Mouse (Mus musculus) layer of hippocampus, adult 18-20 months (tissue): ENCODE measurements at regions not wholly inside any gene's neighbourhood (a gene's known extent, or its start where the extent isn't known, plus 50 kb on each side); places are given as distances from the start of the nearest gene placed in this dataset.

Experiments used
- DNase-seq, 2 experiments: peaks; one replicate each; pipeline ENCODE4 v3.0.0; 2022; ENCODE audit warnings: low spot score in 2 of 2

DNA sequence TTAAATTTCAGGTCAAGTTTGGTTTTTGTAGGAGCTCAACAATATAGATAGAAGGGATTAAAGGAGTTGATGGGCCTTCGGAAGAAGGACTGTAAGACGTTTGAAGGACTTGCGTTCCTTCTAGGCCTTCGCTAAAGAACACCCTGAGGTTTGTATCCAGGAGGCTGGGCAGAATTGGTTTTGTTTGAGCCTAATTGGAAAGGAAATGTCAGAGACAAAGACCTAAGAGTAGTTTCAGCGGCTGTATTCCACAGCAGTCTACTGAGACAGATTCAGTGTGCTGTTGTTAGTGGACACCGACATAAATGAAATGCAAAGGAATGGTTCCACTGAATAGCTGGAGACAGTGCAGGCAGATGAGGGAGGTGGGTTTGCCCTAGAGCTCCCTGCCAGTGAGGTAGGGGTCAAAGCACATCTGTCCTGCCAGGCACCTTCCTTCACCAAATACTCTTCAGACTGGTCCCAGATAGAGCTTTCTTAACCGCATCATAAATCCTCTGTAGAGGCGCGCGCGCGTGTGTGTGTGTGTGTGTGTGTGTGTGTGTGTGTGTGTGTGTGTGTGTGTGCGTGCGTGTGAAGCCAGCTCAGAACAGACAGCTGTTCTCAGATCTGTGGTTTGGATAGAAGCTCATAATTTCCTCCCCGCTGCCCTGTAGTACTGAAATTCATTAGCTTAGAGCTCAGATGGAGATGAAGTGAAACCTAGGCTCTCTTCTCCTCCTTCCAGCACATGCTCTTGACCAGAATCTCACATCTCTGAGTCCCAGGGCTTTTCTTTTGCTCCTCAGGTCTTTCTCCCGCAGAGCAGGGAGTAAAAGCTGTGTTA is 209.7 kb downstream of the Ktn1 start:
- no peak for DNase-seq

DNA sequence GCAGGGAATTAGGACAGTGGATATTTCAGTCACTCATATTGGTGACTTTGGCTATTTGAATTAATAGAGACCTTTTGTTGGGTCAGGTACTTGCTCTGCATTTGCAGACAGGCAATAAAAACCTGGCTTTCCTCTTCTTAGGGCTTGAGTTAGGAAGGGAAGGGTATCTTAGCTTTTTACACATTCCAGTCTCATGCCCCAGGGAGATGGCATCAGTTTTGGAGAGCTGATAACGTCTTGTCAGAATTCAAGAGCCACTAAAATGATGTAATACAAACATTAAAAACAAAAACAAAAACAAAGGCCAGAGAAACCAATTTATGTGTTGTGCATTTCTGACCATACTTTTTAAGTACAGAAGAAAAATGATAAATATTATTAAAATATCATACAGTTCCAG is 214.3 kb downstream of the Ktn1 start:
- no peak for DNase-seq

DNA sequence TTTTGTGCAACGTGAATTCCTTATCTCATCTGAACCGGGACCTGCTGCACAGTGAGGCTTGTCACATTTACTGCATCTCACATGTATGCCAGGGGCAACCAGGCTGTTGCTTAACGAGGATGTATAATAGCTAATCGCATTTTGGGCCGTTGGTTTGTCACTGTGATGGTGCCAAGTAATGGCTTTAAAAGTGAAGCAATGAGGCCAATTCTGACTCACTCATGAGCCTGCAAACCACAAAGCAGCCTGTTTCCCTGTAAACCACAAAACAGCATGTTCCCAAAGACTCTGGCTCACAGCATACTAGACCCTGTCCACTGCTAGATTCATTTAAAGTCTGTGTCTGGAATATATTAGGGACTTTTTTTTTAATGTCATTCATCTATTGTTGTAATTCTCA is 214.8 kb downstream of the Ktn1 start:
- peak; percentile 8 to 75 for DNase-seq

DNA sequence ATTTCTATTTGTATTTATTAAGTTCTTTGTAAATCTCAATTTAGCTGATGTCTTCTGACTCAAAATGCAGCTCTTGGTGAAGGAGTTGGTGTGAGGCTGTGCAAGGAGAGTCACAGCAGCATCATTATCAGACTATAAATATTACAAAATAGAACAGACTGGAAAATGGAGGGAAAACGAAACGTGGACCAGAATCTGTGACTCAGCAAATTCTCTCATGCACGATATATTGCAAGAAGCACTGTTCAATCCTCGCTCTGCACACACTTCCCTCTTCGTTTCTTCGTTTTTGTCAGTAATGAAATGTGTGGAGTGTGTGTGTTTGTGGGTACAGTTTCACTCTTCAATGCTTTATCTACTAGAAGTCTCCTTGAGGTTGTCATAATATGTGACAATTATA is 215.5 kb downstream of the Ktn1 start:
- no peak for DNase-seq

DNA sequence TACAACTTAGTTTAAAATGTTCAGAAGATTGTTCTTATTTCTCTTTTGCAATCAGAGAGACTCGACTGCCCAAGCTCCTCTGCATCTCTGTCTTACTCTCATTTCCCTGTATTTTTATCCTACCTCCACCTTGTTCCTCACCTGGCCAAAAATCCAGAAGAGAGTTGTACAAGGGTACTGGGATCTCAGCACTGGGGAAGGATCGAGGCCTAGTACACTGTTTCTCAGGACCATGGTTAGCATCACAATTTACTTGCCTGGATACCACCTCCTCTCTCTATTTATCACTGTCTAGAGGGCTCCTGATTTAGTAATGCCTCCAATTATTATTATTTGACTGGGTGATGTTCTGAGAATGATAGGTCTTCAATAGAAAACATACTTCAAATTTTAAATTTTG is 218.8 kb downstream of the Ktn1 start:
- no peak for DNase-seq

DNA sequence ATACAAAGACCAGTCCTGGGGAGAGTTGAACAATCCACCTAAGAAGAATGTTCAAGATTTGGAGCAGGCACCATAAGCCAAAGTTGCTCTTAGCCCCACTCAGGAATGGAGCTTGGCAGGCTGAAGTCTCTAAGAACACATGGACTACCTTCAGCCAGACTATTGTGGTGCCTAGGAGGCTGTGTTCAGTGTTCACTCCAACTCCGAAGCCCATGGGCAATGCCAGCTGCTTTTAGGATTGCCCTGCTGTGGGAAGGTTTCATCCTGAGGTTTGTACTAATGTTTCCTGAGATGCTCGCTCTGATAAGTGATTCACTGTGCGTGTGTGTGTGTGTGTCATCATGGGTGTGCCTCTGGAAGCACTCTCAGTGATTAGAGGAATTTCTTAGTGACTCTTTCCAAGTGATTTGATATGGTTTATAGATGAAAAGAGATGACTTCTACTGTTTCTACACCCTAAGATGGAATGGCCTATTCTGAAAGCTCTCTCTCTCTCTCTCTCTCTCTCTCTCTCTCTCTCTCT is 220.1 kb downstream of the Ktn1 start:
- no peak for DNase-seq

DNA sequence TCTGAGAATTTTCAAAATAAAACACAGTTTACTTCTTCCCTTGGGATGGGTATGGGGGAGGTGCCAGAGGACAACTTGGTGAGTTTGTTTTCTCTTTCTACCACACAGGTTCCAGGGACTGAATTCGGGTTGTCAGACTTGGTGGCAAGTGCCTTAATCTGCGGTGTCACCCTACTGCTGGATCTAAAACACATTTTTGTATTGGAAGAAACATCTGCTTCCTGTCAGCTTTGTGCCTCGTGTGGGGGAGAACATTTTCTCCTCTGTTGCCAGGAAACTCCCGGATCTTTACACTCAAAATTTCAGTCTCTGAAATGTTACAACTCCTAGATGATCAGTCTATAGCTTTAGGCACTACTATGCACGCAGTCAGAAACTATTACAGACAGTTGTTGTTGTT is 228.3 kb downstream of the Ktn1 start:
- no peak for DNase-seq

DNA sequence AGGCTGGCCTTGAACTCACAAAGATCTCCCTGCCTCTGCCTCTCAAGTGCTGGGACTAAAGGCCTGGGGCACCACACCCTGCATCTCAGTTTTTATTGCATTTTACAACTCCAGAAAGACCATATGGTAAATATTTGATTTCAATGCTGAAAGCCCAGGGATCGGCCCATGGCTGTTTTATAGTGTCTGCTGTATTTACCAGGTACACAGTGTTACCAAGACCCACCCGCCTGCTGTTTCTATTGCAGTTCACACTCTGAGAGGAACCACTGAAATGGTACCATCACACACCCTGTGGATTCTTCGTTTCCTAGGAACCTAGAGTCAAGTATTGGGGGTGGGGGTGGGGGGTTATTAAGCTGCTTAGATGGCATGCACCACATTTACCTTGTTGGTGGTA is 228.9 kb downstream of the Ktn1 start:
- DNase-seq = no peak

DNA sequence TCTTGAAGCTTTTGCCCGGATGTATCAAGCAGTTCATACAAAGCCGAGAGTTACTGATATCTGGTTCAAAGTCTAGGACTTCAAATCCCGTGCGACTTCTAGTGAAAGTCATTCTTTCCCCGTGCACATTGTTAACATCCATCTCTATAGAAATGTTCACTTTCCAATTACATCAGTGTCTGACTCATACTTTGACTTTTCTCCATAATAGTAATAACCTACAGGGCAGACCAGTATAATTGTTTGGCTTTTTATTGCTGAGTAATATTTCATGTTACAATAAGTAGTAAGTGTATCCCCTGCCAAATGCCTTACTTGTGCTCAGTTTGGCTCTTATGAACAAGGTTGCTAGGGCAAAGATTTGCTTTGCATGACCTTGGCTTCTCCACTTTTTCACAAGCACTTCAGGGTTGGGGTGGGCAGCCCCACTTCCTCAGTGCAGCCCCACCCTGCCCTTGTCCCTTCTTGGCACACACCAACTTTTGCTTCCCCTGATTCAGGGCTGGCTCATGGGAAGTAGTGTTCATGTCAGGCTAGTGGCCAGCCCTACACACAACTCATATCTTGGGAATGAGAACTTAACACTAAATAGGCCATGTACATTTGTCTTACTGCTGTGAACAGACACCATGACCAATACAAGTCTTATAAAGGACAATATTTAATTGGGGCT is 229.7 kb downstream of the Ktn1 start:
- no peak for DNase-seq

DNA sequence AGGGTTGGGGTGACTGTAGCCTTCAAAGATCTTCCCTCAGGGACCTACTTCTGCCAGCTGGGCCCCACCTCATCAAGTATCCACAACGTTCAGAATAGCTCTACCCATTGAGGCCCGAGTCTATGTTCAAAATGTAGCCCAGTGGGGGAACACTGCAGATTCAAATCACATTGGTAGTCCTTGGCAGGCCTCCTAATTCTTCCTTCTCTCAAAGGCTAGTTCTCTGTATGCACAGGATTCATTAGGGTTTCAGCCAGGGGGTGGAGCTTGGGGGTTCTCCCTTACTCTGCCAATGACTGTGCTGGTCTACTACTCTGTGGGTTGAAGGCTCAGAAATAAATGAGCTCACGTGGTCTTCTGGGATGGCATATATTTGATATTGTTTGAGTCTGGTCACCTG is 235.3 kb upstream of the Peli2 start:
- DNase-seq = peak in 1 of 2 experiments; percentile 16

DNA sequence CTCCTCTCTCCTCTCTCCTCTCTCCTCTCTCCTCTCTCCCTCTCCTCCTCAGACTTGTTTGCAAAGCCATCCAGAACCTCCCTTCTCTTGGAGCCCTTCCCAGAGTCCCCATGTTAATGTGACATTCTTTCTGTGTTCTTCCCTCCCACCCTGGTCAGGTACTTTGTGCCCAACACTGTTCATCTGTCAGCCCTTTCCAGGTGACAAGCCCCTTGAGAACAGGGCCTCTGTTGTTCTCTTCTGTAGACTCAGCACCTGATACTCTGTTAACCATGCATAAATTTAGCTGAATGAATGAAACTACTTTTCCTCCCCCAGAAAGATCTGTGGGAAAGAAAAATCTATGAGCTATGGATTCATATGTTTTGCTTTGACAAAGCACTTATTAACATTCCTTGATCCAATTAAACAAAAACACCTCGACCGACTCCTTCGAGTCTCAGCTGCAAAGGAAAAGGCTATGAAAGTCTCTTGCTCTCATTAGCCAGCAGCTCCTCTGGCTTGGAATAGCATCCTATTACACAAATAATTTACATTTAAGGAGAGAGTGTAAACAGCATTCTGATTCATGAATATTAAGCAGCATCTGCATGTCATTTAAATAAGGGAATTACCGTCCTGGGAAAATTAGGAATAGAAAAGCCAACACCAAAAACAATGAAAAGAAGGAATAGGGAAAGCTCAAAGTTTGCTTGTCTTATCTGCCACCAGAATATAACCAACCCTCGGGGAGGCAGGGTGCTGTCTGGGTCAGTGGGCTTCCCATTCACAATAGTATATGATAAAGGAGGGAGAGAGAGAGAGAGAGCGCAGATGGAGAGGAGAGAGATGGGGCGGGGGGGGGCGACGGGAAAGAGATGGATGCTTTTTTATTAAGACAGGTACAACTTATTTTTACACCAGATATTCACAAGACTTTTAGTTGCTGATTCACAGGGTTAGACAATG is 230.1 kb upstream of the Peli2 start:
- no peak for DNase-seq

DNA sequence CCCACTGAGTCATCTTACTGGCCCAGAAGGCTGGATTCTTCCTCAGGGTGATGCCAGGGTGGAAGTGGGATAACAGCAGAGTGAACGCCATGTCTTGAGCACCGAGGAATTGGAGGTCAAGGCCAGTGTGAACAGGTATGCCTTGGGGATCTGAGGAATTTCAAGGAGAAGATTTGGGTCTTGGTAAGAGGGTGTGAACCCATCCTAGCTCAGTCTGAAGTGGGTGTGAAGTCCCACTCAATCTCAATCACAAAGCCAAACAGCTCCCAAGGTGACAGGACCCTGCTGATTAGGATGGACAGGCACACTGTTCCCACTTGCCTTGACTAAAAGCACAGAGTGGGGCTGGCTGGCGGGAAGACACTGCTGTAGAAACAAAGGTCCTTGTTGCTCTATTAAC is 224.0 kb upstream of the Peli2 start:
- DNase-seq = no peak

DNA sequence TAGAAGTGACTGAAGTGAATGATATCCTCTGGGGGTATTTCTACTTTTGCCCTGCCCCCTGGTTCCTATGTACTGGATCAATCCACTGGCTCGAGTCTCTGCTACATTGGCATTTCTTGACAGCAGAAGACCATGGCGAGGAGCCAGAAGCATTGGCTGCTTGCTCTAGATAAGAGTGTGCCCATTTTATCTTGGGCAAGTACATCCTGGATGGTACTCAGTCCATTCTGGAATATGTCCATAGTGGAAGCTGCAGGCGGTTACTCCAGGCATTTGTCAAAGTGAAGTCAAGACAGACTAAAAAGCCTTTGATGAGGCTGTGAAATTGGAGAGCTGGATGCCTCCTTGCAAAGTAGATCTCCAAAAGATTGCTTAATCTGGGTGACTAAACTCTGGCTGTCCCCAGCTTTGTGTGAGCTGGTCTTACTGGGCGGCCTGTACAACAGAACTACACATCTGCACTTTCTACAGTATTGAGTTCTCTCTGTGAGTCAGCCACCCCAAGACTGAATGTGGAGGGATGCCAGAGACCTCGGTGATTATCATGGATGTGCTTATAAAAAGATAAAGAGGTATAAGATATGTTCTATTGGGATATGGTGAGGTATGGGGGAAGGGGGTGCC is 222.6 kb upstream of the Peli2 start:
- DNase-seq = no peak

DNA sequence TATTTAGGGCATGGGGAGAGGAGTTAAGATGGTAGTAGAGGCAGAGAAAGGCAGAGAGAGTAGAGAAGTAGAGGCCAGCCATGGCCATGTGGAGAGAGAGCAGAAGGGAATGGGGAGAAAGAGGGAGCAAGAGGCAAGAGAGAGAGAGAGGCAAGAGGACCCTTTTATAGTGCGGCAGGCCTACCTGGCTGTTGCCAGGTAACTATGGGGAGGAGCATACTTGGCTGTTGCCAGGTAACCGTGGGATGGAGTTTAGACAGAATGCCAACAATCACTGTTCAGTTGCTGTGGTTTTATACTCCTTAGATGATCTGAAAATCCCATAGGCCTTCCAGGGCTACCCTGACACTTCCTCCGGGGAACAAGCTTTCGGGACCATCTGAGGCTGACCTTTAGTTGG is 222.0 kb upstream of the Peli2 start:
- no peak for DNase-seq

DNA sequence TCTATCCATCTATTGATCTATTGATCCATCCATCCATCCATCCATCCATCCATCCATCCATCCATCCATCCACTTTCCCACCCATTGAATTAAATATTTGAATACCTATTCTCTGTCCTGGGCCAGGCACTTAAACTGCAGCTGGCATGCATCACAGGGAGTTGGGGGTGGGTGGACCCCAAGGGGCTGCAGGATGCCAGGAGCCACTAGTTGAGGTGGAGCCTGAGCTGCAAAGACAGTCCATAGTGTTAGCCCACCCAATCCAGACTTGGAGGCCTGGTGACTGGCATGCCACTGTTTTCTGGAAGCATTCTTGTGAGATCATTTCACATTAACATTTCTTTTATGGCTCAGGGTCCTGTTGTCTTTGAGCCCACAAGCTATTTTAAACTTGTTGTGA is 215.3 kb upstream of the Peli2 start:
- DNase-seq = no peak

DNA sequence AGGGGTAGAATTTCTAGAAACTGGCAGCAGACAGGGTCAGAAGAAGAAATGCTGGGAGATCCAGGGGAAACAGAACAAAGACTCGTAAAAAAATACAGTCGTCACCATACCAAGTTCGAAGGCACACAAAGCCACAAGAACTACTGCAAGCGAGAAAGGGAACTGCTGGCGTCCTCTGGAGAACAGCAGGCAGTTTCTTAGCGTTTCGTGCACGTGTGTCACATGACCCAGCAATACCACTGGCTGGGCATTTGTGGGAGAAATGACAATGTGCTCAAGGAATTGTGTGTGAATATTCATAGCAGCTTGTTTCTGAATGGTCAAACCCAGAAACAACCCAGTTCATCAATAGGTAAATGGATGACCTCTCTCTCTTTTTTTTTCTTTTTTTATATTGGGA is 211.5 kb upstream of the Peli2 start:
- DNase-seq = no peak

DNA sequence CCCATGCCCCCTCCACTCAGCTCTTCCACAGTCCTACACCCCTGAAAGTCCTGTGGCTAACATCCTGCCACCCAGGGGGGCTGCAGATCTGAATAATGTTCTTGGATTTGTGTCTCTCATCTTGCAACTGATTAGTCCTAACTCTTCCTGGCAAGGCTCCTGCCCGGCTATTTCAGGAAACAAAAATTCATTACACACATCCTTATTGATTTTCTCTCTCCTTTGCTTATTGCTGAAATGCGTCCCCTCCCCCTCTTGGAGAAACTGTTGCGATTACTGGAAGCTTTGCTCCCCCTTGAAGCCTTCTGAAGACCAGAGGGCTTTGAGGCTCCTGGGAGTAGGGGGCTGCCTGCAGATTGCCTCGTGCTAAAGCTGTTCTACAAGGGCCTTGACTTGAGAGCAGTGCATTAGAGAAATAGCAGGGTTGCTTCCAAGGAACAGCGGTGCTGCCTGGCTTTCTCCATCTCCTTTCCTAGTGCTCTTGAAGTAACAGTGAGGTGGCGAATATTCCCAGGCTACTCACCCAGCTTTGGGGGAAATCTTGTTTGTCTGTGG is 209.8 kb upstream of the Peli2 start:
- DNase-seq = no peak

DNA sequence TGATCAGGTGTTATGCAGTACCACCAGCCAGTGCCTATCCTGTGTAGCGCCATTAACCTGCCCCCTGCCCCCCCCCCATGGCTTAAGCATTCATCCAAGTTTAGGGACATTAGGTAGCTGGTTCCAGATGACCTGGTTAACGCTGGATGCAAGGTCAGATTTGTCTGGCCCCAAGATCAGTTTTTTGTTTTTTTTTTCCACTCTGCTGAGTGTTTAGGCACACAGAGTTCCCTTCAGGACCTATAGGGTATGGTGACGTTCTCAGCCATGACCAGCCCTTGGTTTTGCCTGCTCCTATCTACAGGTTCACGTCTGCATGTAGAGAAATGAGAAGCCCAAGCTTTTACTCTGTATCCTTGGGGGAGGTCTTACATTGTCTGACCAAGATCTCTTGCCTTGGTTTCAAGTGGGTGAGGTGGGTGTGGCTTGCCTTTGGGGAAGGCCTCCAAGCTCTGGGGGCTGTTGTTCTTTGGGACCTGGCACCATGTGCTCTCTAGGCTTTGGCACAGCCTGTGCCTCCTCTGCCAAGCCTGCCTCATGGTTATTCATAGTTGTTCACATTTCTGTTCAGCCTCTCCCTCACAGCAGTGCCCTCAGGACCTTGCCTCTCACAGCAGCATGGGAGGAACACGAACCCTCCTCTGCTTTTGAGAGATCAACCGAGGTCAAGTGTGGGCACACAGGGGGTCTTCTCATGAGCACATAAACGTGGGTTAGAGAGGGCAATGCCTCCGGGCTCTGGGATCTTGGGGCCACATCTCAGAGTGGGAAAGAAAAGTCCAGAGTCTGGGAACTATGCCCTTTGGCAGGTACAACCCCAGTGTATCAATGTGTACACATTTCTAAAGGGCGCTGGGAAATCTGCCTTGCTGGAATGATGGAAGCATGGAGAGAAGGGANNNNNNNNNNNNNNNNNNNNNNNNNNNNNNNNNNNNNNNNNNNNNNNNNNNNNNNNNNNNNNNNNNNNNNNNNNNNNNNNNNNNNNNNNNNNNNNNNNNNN is 208.8 kb upstream of the Peli2 start:
- peak; percentile 62 to 87 for DNase-seq

DNA sequence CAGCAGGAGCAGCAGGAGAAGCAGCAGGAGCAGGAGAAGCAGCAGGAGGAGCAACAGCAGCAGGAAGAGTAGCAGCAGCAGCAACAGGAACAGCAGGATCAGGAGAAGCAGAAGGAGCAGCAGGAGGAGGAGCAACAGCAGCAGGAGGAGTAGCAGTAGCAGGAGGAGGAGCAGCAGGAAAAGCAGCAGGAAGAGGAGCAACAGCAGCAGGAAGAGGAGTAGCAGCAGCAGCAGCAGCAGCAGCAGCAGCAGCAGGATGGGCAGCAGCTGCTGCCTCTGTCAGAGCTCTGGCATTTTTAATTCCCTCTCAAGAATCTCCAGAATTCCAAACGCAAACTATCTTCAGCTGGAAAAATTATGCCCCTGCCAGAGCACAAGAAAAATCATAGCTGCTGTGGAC is 205.0 kb upstream of the Peli2 start:
- no peak for DNase-seq
